Mouse (Mus musculus) G1E (cell line): ENCODE results near the gene Dna2.

Source experiments
- CTCF ChIP-seq: IDR thresholded peaks from 2 replicates; pipeline ENCODE4 v1.5.1; 2012; ENCODE audit warnings: low read depth, low read length, inconsistent platforms, mixed read lengths
- GATA2 ChIP-seq: IDR thresholded peaks from 2 replicates; pipeline ENCODE4 v1.6.1; 2012; ENCODE audit warnings: low read depth, low read length, inconsistent platforms, borderline replicate concordance

GRCm38 (mm10) chr10:63000584-63000983, 53.8 kb downstream of the Dna2 start:
- TF ChIP-seq GATA2 = no peak
- TF ChIP-seq CTCF = no peak
